Mouse (Mus musculus) adrenal gland, adult (tissue): Measurements from ENCODE around the gene Itga6.
A peak's percentile ranks its signal among the peaks of the same experiment; 100 is the strongest.
"Not testable (repeated sequence)": the region's sequence is repeated elsewhere in the genome, so short reads cannot be mapped to it uniquely, and the experiment has no call there.

Source experiments
- DNase-seq, 2 experiments: peaks; one replicate each; pipeline ENCODE4 v3.0.0; 2022 to 2023; ENCODE audit warnings: low spot score in 1 of 2; ENCODE audit not compliant: inconsistent age in 2 of 2

The Itga6 gene

GRCm38 (mm10) chr2:71882914-71883651, 137.7 kb downstream of the Itga6 start:
- no peak for DNase-seq

GRCm38 (mm10) chr2:71887269-71887668, 141.9 kb downstream of the Itga6 start:
- DNase-seq, result peak in 1 of 2 experiments; percentile 68

DNA sequence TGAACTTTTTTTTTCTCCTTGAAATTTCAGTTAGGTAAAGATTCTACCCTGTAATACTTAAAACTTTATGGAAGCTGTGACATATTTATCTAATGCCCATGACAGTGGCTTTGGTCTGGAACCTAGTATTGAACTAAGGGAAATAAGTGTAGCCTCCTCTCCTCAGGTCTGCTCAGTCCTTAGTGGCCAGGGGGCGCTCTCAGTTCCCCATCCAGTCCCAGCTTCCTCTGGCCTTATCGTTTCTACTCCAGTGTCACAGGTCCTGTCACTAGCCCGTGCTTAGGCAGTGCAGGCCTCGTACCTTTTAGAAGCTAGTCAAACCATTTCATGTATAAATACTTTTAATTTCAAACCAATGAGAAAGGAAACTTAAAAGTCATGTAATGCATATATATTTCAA, 143.0 kb downstream of the Itga6 start:
- no peak for DNase-seq

DNA sequence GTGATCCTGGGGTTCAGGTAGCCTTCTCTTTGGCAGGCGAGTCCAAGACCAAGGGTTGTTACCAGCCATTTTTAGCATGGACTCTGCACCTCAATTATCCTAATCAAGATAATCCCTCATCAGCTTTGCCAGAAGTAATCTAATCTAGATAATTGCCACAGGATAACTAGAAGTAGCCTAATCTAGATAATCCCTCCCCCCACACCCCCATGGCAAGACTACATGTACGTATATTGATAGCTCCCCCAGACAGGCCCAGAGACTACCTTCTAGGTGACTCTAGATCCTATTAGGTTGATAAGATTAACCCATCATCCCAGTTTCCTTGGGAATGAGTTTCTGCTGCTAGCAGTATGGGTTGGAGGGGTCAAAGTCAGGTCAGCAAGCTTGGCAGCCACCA, 146.1 kb downstream of the Itga6 start:
- no peak for DNase-seq

DNA sequence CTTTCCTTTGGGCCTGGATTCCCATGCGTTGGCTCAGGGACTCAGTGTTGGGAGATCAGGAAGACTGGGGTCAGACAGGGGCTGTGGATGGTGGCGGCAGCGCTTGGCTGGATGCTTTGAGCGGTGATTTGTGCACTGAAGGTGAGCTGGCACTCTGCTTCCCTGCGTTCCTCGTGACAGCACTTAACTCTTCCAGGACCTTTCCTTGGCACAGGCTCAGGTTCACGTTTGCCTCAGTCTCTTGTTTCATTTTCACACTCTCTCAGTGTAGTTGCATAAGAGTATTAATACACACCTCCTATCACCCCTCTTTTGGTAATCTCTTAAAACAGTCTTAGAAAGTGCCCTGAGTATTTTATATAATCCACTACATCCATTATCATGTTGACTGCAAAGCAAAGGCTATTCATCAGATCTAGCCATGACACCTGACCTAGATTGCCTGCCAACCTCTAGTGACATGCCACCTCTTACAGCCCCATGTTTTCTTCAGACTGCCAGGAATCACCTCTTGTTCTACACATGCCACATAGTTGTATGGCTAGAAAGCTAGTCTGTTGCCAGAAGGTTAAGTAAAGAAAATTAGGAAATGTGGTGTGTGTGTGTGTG, 147.4 kb downstream of the Itga6 start:
- DNase-seq, result peak in 1 of 2 experiments; percentile 67

DNA sequence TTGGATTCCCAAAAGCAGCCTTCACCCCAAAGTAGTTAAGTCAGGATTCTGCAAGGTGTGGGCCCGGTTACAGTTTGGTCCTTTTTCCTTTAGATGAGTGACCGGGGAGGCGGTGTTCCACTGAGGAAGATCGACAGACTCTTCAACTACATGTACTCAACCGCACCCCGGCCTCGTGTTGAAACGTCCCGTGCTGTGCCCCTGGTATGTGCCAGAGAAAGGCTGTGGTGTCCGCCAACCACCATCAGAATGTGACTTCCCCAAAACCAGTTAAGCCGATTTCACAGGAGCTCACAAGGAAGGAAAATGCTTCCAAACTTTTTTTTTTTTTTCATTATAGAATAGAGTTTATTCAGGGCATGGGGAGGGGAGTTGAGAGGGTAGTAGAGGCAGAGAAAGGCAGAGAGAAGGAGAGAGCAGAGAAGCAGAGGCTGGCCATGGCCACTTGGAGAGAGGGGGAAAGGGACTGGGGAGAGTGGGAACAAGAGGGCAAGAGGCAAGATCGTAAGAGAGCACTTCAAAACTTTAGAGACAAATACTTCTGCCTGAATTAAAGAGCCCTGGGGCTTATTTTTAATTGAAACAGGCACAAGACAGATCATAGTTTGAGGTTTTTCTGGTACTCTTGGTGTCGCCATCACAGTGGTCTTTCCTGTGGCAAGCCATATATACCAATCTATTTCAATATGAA, 150.3 kb downstream of the Itga6 start:
- DNase-seq, result no peak

DNA sequence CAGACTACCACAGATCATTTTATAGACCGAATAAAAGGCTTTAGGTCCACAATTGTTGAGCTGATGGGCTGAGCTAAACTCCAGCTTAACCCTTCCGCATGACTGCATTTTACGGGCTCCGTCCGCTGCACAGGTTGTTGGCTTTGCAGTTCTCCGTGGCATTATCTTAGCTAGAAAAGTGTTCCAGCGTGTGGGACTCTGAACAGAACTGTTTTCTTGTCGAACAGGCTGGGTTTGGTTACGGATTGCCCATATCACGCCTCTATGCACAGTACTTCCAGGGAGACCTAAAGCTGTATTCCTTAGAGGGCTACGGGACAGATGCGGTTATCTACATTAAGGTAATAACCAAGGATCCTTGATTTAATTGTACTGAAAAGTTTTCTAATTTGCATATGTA, 152.0 kb downstream of the Itga6 start:
- no peak for DNase-seq

DNA sequence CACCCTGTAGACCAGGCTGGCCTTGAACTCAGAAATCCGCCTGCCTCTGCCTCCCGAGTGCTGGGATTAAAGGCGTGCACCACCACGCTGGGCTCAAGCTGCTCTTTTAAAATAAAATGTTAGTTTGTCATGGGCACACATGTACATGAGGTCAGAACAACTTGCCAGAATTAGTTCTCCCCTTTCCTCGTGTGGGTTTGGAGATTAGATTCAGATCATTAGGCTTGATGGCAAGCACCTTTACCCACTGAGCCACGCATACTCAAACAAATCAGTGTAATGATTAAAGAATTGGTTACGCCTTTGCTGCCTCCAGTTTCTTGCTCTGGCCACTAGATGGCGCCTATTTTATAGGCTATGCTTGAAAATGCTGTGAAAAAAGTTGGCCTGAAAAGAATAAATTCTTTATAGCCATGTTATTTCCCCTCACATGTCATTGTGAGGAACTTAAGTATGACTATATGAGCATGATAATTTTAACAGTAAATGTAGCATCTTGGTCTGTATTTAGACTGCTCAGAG, 153.0 kb downstream of the Itga6 start:
- peak; percentile 18 to 73 for DNase-seq

DNA sequence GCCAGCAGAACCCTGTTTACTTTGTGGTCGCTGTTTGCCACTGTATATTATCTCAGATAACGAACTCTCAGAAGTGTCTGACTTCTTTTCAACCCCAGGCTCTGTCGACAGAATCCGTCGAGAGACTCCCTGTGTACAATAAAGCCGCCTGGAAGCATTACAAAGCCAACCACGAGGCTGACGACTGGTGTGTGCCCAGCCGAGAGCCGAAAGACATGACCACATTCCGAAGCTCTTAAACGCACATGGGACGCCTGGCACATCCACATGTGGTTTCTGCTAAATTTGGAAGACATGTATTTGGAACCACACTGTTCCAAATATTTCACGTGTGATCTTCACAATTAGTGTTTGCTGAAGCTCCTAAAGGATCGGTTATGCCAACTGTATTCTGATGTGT, 154.5 kb downstream of the Itga6 start:
- no peak for DNase-seq

- DNase-seq, result no peak
Measured at GRCm38 (mm10) chr2:71905154-71905553, 159.7 kb downstream of the Itga6 start.

- not testable (repeated sequence) for DNase-seq
Measured at GRCm38 (mm10) chr2:71906356-71906755, 160.9 kb downstream of the Itga6 start.
